Mouse (Mus musculus) lung, embryonic 15.5 days (tissue): Measurements from ENCODE around the gene Bmpr2. TPM values are rescaled to one million over a fixed set of nuclear protein-coding genes. Genes with fewer than 3 reads are reported as not detected.
A peak's percentile ranks its signal among the peaks of the same experiment; 100 is the strongest.

Experiments
- ATAC-seq: fragments of 200-750 bp; cut with Nextera tagmentation; 2 replicates; pipeline ENCODE4 v1.8.0; 2017; ENCODE audit warnings: moderate number of reproducible peaks, borderline replicate concordance; ENCODE audit not compliant: low FRiP score, low TSS enrichment; ENCODE audit errors: extremely low read depth
- H3K27ac ChIP-seq: fragments of 300-500 bp; sonication (generic); 2 replicates; pipeline ENCODE4 v1.5.1; 2015; ENCODE audit warnings: moderate library complexity, mild to moderate bottlenecking, inconsistent platforms
- H3K27me3 ChIP-seq: fragments of 300-500 bp; sonication (generic); 2 replicates; pipeline ENCODE4 v1.6.1; 2015; ENCODE audit warnings: inconsistent platforms
- H3K36me3 ChIP-seq: fragments of 300-500 bp; sonication (generic); 2 replicates; pipeline ENCODE4 v1.6.1; 2015; ENCODE audit warnings: inconsistent platforms
- H3K4me1 ChIP-seq: fragments of 300-500 bp; sonication (generic); 2 replicates; pipeline ENCODE4 v1.6.1; 2015; ENCODE audit warnings: inconsistent platforms
- H3K4me2 ChIP-seq: fragments of 300-500 bp; sonication (generic); 2 replicates; pipeline ENCODE4 v1.6.1; 2015; ENCODE audit warnings: inconsistent platforms, mild to moderate bottlenecking, moderate library complexity
- H3K4me3 ChIP-seq: fragments of 300-500 bp; sonication (generic); 2 replicates; pipeline ENCODE4 v1.5.1; 2015; ENCODE audit warnings: mild to moderate bottlenecking, inconsistent platforms
- H3K9ac ChIP-seq: fragments of 300-500 bp; sonication (generic); 2 replicates; pipeline ENCODE4 v1.6.1; 2015; ENCODE audit warnings: inconsistent platforms
- H3K9me3 ChIP-seq: fragments of 300-500 bp; sonication (generic); 2 replicates; pipeline ENCODE4 v1.6.1; 2016; ENCODE audit warnings: inconsistent platforms
- WGBS: fragments of 180-500 bp; shearing (Covaris S2); methylation state at CpG from one replicate; pipeline ENCODE4 v1.1.7; 2015; 5-methylcytosine and 5-hydroxymethylcytosine counted together
- polyA plus RNA-seq: library from polyadenylated mRNA; unstranded; fragments of >200 nt; fragmentation: Nextera tagmentation; extraction: Ambion mirVana; gene quantifications from 2 replicates; pipeline ENCODE4 v1.2.1, GENCODE M21; 2015

Bmpr2 gene
- polyA plus RNA-seq, 1 experiment from 2014 or later = 9.5 TPM

GRCm38 (mm10) chr1:59917401-59917800 lies 154.2 kb downstream of the Bmpr2 start:
- Histone ChIP-seq H3K4me1 (peaks cover 29% of the 10 kb centered on the region), H3K4me3 (no peak overlapping the region), H3K36me3 (no peaks in the 10 kb centered on the region), H3K4me2 (no peak overlapping the region), H3K9ac (no peak overlapping the region), H3K9me3 (no peaks in the 10 kb centered on the region), H3K27ac (no peak overlapping the region), H3K27me3 (no peaks in the 10 kb centered on the region)
- 58% methylated on average over 3 of the region's 3 CpGs for WGBS
- ATAC-seq = no peak

DNA sequence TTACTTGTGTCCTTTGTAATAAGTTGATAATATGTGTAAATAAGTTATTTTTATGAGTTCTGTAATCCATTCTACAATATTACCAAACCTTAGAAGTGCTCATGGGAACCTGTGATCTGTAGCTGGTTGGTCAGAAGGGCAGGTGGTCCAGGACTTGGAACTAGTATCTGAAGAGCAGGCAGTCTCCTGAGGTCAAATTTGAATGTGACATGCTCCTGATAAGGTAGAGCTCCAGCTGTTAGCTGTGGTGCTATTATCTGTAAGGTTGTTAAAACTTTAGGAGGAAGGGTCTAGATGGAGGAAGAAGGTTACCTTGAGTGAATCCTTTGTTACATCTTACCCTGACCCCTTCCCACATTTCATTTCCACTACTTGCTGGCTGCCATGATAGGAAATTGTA lies 154.9 kb downstream of the Bmpr2 start:
- Histone ChIP-seq H3K4me1 (peaks cover 29% of the 10 kb centered on the region), H3K4me3 (no peak overlapping the region), H3K36me3 (no peaks in the 10 kb centered on the region), H3K9ac (no peak overlapping the region), H3K27ac (no peak overlapping the region), H3K27me3 (no peaks in the 10 kb centered on the region), H3K9me3 (no peaks in the 10 kb centered on the region), H3K4me2 (no peak overlapping the region)
- no peak for ATAC-seq

DNA sequence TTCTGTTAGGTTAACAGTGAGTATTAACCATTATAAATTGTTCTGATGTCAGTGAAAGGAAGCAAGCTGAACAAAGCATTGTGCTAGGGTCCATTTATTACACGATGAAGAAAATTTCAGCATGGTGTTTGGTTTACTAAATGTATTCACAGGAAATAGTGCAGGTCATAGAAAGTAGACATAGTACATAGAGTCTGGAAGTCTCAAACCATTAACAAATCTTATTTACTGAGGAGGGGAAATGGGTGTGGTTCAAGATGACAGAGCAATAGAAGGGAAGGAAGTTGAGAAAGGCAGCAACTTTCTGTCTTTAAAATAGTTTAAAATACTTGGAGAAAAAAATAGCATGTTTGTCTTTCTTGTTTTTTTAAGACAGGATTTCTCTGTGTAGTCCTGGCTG lies 160.0 kb downstream of the Bmpr2 start:
- peak overlapping the region; percentile 38; the same call in 1 of the 2 replicates for H3K27ac ChIP-seq
- no peaks in the 10 kb centered on the region for H3K9me3 ChIP-seq
- H3K4me2 ChIP-seq = no peak overlapping the region
- no peak for ATAC-seq
- no peak overlapping the region for H3K9ac ChIP-seq
- no peak overlapping the region for H3K4me3 ChIP-seq
- no peaks in the 10 kb centered on the region for H3K36me3 ChIP-seq
- WGBS = 71% methylated on average over 1 of the region's 1 CpGs
- H3K4me1 ChIP-seq = 0 out of 2 replicates have a peak, but pooled peaks cover 5% of the 10 kb centered on the region
- H3K27me3 ChIP-seq = no peaks in the 10 kb centered on the region

DNA sequence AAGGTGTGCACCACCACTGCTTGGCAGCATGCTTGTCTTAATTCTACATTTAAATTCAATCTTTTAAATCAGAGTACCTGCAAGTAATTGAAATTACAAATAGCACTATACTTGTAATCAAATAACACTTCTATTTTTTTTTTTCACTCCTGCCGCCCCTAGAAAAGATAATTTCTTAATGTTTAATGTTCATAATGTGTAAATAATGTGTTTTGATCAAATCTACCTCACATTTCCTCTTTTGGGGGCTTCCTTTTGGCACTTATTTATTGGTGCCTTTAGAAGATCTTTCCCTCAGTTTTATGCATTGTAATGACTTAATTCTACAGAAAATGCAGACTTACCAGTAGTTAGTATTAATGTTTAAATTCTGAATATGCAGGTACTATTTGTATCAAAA lies 160.5 kb downstream of the Bmpr2 start:
- H3K4me3 ChIP-seq = no peak overlapping the region
- ATAC-seq = no peak
- no peaks in the 10 kb centered on the region for H3K27me3 ChIP-seq
- H3K4me1 ChIP-seq = 0 out of 2 replicates have a peak, but pooled peaks cover 5% of the 10 kb centered on the region
- 73% methylated on average over 1 of the region's 1 CpGs for WGBS
- H3K36me3 ChIP-seq = no peaks in the 10 kb centered on the region
- no peak overlapping the region for H3K9ac ChIP-seq
- no peaks in the 10 kb centered on the region for H3K9me3 ChIP-seq
- H3K27ac ChIP-seq = no peak overlapping the region
- no peak overlapping the region for H3K4me2 ChIP-seq

DNA sequence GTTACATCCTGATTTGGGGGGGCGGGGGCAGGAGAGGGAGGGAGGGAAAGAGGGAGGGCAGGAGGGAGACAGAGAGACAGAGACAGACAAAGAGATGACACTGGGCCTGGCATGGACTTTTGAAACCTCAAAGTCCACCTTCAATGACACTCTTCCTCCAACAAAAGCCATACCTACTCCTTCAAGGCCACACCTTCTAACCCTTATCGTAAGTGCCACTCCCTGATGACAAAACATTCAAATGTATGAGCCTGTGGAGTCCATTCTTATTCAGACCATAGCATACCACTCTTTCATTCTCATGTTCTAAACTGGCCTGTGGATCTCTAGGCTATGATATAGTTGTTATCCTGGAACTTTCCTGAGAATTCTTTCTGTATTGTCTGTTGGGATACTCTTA lies 161.2 kb downstream of the Bmpr2 start:
- Histone ChIP-seq H3K9ac (no peak overlapping the region), H3K4me2 (no peak overlapping the region), H3K4me1 (0 out of 2 replicates have a peak, but pooled peaks cover 5% of the 10 kb centered on the region), H3K27me3 (no peaks in the 10 kb centered on the region), H3K9me3 (no peaks in the 10 kb centered on the region), H3K36me3 (no peaks in the 10 kb centered on the region), H3K27ac (no peak overlapping the region), H3K4me3 (no peak overlapping the region)
- no peak for ATAC-seq
- 93% methylated on average over 2 of the region's 2 CpGs for WGBS

GRCm38 (mm10) chr1:59926021-59926672 lies 162.9 kb downstream of the Bmpr2 start:
- Histone ChIP-seq H3K4me2 (no peak overlapping the region), H3K9me3 (no peaks in the 10 kb centered on the region), H3K4me3 (no peak overlapping the region), H3K4me1 (peaks cover 7% of the 10 kb centered on the region; the same call in 1 of the 2 replicates), H3K27me3 (no peaks in the 10 kb centered on the region), H3K9ac (no peak overlapping the region), H3K27ac (no peak overlapping the region), H3K36me3 (no peaks in the 10 kb centered on the region)
- 94% methylated on average over 3 of the region's 3 CpGs for WGBS
- peak; percentile 35; the same call in 1 of the 2 replicates for ATAC-seq

DNA sequence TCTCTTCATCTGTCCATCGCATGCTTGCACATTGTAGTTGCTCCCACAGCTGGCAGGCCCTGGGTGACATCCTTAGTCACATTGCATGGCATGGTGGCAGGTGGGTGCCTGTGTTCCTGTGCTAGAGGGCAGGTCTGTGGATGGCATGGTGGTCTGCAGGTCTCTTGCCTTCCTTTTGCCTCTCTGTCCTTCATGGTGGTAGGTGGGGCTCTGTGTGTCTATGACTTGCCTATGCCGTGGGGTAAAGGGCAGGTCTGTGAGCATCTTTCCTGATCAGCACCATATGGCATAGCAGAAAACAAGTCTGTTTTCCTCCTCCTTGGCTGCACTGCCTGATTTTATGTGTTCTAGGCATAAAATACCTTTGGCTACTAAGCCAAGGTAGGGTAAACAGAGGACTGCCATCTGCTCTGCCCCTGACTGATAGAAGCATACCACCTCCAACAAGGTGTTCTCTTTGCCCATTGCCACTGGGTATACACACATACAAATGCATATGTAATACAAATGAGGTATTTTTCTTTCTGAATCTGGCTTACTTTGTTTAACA lies 164.0 kb downstream of the Bmpr2 start:
- Histone ChIP-seq H3K4me2 (no peak overlapping the region), H3K4me1 (peaks cover 7% of the 10 kb centered on the region; the same call in 1 of the 2 replicates), H3K27ac (no peak overlapping the region), H3K4me3 (no peak overlapping the region), H3K9ac (no peak overlapping the region), H3K9me3 (no peaks in the 10 kb centered on the region), H3K27me3 (no peaks in the 10 kb centered on the region), H3K36me3 (no peaks in the 10 kb centered on the region)
- 87% methylated on average over 2 of the region's 2 CpGs for WGBS
- ATAC-seq = no peak

Other genes with a start within 250 kb of the Bmpr2 start
- gene Gm973, start 247.1 kb upstream of the Bmpr2 start, polyA plus RNA-seq = 0.76 and 0.86 TPM in 2 replicates
- 400 and 412 TPM in 2 replicates for gene Sumo1, start 92.6 kb upstream of the Bmpr2 start, polyA plus RNA-seq
- 230 and 232 TPM in 2 replicates for gene Nop58, start 78.4 kb upstream of the Bmpr2 start, polyA plus RNA-seq
- gene Fam117b, start 149.6 kb downstream of the Bmpr2 start, polyA plus RNA-seq = 10.8 and 13.1 TPM in 2 replicates